Mouse (Mus musculus): ENCODE data around the gene Ltbp3.

Gene Ltbp3

GRCm38 (mm10) chr19:5806809-5807205, 66.1 kb downstream of the Ltbp3 start:
- DNase-seq (ENCODE audit: low spot score in 2 of 2), result no peak

- DNase-seq (ENCODE audit: low spot score in 2 of 2), result no peak
Observed at GRCm38 (mm10) chr19:5807740-5808139, 67.0 kb downstream of the Ltbp3 start.
